Mouse (Mus musculus): ENCODE measurements around the gene Timp3. TPM values are rescaled to one million over a fixed set of nuclear protein-coding genes. Genes with fewer than 3 reads are reported as not detected.
"Not testable (repeated sequence)": the region's sequence is repeated elsewhere in the genome, so short reads cannot be mapped to it uniquely, and the experiment has no call there.

Gene Timp3
- total RNA-seq, 4 experiments from 2014 or later = 157 to 180 (median 176) TPM

- no peak for DNase-seq (ENCODE audit: low spot score)
These were observed 46.2 kb downstream of the Timp3 start for GRCm38 (mm10) chr10:86346235-86346840.

GRCm38 (mm10) chr10:86351287-86351686, 51.1 kb downstream of the Timp3 start:
- DNase-seq (ENCODE audit: low spot score) = no peak

GRCm38 (mm10) chr10:86352521-86352920, 52.3 kb downstream of the Timp3 start:
- DNase-seq (ENCODE audit: low spot score) = no peak

GRCm38 (mm10) chr10:86356819-86357563, 56.8 kb downstream of the Timp3 start:
- DNase-seq (ENCODE audit: low spot score) = no peak

- DNase-seq (ENCODE audit: low spot score) = no peak
These were observed 58.3 kb downstream of the Timp3 start for GRCm38 (mm10) chr10:86358307-86358975.

- DNase-seq (ENCODE audit: low spot score) = no peak
These were observed 59.0 kb downstream of the Timp3 start for GRCm38 (mm10) chr10:86359208-86359607.

DNA sequence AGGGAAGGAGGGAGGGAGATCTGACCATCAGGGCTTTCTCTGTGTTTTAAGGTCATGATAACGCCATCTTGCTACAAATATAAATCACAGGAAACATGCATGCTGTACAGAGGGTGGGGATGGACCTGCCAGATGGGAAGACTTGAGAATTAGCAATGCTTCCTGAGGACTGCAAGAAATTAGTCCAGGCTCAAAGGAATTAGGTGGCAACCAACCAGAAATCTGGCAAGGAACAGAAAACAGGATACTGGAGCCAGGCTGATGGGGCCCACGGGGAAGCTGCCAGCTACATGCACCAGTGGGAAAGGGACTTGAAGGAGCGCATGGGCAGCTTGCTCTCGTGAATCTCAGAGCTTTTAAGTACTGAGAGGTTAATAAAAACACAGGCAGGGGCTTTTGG, 59.5 kb downstream of the Timp3 start:
- DNase-seq (ENCODE audit: low spot score) = no peak

DNA sequence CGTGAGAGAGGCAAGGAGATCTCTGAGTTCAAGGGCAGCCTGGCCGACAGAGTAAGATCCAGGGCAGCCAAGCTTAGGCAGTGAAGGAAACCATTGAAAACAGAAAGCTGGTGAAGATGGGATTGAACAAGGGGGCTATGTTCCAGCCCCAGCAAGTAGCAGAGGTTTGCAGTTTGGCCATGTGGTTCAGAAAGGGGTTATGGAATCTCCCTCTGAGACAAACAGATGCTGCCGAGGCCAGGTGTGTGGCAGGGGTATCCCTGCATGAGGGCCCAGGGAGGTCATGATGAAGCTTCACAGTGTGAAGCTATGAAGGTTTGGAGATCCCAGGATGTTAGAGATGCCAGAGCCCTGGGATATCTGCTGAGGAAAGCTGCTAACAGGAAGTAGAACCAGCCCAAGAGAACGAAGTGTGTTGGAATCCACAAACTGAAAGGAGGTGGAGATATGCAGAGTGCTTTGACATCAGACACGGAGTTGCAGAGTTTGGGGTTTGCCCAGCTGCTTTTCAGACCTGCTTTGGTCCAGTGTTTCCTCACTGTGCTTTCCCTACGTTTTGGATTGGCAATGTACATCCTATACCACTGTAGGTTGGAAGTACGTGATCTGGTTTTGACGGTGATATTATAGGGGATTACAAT, 63.6 kb downstream of the Timp3 start:
- DNase-seq (ENCODE audit: low spot score) = no peak

DNA sequence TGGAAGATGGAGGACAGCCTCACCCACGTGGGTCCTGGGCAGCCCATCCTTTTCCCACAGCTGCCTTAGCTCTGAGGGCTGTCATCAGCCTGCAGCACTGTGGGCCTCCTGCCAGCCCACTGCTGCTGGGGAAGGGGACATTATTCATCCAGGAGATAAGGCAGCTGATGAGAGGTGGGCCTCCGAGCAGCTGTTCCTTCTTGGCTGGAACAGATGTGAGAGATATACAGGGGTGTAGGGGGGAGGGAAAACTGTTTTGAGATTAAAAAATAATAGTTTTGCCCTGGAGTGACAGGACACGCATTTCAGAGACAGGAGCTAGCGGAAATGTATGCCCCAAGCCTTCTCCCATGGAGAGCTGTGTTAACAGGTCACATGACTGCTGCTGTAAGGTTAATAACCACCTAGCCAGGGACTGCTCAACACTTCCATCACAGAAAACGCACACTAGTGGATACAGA, 65.5 kb downstream of the Timp3 start:
- DNase-seq (ENCODE audit: low spot score) = no peak

- DNase-seq (ENCODE audit: low spot score) = no peak
These were observed 67.2 kb downstream of the Timp3 start for GRCm38 (mm10) chr10:86367346-86367745.

GRCm38 (mm10) chr10:86368811-86369210, 68.6 kb downstream of the Timp3 start:
- peak; percentile 70 for DNase-seq (ENCODE audit: low spot score)

DNA sequence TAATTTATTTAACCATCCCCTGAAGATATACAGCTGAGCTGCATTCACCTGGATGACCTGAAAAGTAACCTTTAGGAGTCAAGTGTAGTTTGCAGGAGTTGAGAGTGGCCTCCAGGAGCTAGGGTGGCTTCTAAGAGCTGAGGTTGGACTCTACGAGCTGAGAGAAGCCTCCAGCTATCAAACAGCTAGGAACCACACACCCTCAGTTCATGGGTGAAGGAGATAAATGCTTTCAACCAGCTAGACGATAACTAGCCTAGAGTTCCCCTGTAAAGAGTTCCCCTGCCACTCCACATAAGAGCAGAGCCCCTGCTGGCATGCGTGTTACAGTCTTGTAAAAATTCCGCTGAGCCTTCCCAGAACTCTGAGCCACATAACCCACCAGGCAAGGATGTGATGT, 69.2 kb downstream of the Timp3 start:
- DNase-seq (ENCODE audit: low spot score) = no peak

DNA sequence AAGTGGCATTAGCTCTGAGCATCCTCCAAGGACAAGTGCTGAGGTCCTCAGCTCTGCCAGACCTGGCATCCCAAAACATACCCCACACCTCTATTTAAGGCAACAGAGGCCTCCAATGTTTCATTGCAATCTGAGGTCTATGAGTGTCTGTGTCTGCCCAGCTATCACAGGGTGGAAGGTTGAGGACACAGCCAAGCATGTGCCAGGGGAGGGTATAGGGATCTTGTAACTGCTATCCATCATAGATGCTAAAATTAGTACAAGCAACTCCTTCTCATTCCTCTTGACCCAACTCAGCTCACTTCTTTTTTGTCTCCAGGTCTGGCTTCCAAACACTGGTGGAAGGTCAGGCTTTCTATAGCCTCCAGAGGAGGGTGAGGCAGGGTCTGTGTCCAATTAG, 71.4 kb downstream of the Timp3 start:
- no peak for DNase-seq (ENCODE audit: low spot score)

GRCm38 (mm10) chr10:86374061-86374460, 73.9 kb downstream of the Timp3 start:
- DNase-seq (ENCODE audit: low spot score) = no peak

DNA sequence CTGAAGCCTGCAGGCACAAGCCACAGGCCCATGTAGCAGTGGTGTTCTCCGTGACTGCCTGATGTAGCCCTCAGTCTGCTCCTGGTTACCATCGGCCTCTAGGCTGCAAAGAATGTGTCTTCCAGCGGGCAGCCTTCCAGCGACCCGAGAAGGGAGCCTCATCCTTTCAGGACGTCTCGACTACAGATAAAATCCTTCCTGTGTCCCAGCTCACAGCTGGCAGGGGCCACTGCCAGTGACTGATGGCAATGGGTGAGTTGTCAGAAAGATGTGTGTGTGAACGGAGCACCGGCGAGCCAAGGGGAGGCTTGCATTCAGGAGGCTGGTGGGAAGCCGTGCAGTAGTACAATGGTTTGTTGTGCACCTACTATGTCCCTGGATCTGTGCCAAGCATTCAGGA, 75.7 kb downstream of the Timp3 start:
- no peak for DNase-seq (ENCODE audit: low spot score)

DNA sequence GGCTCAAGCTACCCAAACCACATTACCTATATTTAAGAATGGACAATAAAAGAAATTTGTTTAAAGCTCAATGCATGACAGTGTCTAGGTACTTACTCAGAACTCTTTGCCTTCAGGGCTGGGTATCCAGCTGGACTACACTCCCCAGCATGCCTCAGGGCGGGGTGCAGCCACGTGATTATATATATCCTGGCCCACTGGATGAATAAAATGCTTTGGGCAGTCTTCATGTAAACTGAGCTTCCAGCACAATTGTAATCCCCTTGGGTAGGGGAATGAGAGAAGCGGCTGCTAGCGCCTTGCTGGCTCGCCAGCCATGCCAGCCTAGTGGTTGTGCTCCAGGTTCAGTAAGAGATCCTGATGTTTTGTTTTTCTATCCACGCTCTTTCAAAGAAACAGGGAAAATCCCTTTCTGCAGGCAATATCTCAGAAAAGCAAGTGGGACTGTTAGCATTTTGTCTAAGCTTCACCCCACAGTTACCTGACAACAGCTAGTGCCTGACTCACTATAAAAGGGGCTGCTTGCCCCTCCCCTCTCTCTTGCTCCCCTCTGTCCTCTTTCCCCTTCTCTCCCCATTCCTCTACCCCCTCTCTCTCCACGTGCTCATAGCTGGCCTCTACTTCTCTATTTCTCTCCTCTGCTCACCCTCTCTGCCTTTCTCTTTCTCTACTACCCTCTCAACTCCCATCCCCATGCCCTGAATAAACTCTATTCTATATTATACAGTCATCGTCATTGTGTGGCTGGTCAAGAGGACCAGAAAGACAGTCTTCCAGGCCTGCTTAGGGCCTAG, 76.4 kb downstream of the Timp3 start:
- DNase-seq (ENCODE audit: low spot score) = no peak

DNA sequence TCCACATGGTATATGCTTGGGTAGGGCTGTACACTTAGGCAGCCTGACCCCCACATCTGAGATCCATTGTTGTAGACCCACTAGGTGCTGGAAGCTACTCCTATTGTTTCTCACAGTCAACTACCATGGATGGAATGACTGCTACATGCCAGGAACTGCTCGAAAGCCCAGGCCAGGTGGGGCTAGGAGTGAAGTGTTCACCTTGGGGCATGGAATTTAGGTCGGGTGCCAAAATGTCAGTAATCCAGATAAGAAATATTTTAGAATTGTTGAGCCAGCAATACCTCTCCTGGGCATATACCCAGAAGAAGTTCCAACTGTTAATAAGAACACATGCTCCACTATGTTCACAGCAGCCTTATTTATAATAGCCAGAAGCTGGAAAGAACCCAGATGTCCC, 78.6 kb downstream of the Timp3 start:
- not testable (repeated sequence) for DNase-seq (ENCODE audit: low spot score)

DNA sequence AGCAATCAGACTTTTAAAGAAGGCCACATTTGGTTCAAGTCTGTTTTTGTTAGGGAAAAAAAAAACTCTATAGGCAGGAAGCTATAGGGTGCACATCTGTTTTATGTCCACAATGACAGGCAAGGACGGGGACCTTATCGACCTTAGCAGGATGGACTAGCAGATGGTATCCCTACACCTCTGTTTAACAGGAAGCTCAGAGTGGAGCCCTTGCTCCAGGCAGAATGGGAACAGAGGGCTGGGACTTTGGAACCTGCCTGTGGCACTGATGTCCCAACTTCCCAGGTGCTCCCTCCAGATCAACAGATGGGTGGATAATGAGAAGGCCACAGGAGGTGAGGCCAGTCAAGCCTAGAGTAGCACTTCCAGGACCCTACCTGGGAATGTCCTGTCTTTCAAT, 80.5 kb downstream of the Timp3 start:
- no peak for DNase-seq (ENCODE audit: low spot score)

- no peak for DNase-seq (ENCODE audit: low spot score)
These were observed 81.2 kb downstream of the Timp3 start for GRCm38 (mm10) chr10:86381150-86381921.

DNA sequence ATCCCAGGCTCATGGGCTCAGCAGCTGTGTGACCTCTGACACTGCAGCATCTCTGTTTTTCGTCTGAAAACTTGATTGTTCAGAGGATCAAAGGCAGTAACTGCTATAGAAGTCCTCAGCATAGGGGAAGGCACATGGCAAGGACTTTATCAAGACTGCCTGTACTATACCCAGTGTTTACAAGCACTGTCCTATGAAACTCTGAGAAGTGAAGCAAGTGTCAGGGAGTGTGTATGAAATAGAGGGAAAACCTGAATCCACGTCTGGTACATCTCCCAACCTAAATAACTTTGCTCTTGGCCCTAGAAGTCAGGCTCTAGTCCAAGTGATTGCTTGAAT, 81.7 kb downstream of the Timp3 start:
- no peak for DNase-seq (ENCODE audit: low spot score)

GRCm38 (mm10) chr10:86384655-86385054, 84.5 kb downstream of the Timp3 start:
- no peak for DNase-seq (ENCODE audit: low spot score)
